Mouse (Mus musculus) neural tube, embryonic 13.5 days (tissue): ENCODE data around the gene Sars. TPM values are rescaled to one million over a fixed set of nuclear protein-coding genes. Genes with fewer than 3 reads are reported as not detected.

Experiments
- ATAC-seq: fragments of 200-750 bp; cut with Nextera tagmentation; 2 replicates; pipeline ENCODE4 v1.8.0; 2017; ENCODE audit warnings: low read depth, mild to moderate bottlenecking, moderate TSS enrichment, moderate library complexity
- H3K27ac ChIP-seq: fragments of 300-500 bp; sonication (generic); replicated peaks from 2 replicates; pipeline ENCODE4 v1.5.1; 2015; ENCODE audit warnings: moderate library complexity, mild to moderate bottlenecking, inconsistent platforms
- H3K27me3 ChIP-seq: fragments of 300-500 bp; sonication (generic); 2 replicates; pipeline ENCODE4 v1.6.1; 2015; ENCODE audit warnings: mild to moderate bottlenecking, inconsistent platforms
- H3K36me3 ChIP-seq: fragments of 300-500 bp; sonication (generic); 2 replicates; pipeline ENCODE4 v1.6.1; 2015; ENCODE audit warnings: mild to moderate bottlenecking, inconsistent platforms
- H3K4me1 ChIP-seq: fragments of 300-500 bp; sonication (generic); replicated peaks from 2 replicates; pipeline ENCODE4 v1.6.1; 2015; ENCODE audit warnings: inconsistent platforms
- H3K4me2 ChIP-seq: fragments of 300-500 bp; sonication (generic); 2 replicates; pipeline ENCODE4 v1.6.1; 2015; ENCODE audit warnings: inconsistent platforms, mild to moderate bottlenecking, moderate library complexity
- H3K4me3 ChIP-seq: fragments of 300-500 bp; sonication (generic); 2 replicates; pipeline ENCODE4 v1.5.1; 2015; ENCODE audit warnings: mild to moderate bottlenecking, inconsistent platforms
- H3K9ac ChIP-seq: fragments of 300-500 bp; sonication (generic); 2 replicates; pipeline ENCODE4 v1.6.1; 2015; ENCODE audit warnings: moderate library complexity, mild to moderate bottlenecking, inconsistent platforms
- H3K9me3 ChIP-seq: fragments of 300-500 bp; sonication (generic); 2 replicates; pipeline ENCODE4 v1.6.1; 2016; ENCODE audit warnings: inconsistent platforms
- WGBS: fragments of 180-500 bp; shearing (Covaris S2); methylation state at CpG from one replicate; pipeline ENCODE4 v1.1.7; 2015; 5-methylcytosine and 5-hydroxymethylcytosine counted together
- polyA plus RNA-seq: library from polyadenylated mRNA; unstranded; fragments of >200 nt; fragmentation: Nextera tagmentation; extraction: Ambion mirVana; gene quantifications from 2 replicates; pipeline ENCODE4 v1.2.1, GENCODE M21; 2015

Sars gene
- polyA plus RNA-seq, 1 experiment from 2014 or later: 210 TPM

DNA sequence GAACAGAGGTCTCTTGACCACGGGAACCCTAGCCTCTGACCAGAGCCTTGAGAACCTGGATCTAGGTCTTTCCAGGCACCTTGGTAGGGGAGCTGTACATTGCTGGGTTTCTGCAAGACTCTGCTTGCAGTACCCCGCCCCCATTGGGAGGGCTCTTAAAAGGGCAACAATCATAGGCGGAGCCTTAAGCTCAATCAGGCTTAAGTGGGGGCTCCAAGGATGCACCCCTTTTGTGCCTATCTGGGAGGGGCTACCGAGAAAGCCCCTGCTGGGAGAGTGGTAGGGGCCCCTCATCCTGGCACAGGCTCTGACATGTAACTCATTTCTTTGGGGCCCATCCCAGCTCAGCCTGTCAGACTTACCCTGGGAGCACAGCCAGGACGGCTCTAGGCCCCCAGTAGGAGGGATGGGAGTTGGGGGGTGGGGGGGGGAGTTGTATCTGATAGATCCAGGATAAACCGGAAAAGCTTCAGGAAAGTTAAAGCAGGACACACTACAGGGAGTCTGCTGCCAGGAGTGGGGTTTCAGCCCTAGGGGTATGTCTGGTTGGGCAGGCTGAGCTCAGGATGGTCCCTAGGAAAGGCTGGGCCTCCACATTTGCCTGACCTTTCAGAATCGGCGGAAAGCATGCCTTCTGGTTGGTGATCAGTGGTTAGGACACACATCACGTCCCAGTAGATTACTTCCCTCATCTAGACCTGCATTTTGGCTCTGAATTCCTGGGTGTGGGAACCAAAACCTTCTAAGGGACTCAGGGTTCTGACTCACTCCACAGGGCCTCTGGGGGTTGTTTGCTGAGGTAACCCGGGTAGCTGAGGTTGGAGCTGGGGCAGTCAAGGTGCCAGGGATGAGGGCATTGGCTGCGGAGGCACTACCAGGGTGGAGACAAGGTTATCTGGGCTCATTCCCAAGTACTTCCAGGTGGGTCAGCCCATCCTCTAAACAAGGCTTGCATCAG lies 20.9 kb downstream of the Sars start:
- no peaks in the 10 kb centered on the region for H3K9me3 ChIP-seq
- peaks cover 42% of the 10 kb centered on the region for H3K36me3 ChIP-seq
- peak overlapping the region; percentile 68 for H3K9ac ChIP-seq
- H3K4me3 ChIP-seq: peak overlapping the region; percentile 25
- peak overlapping the region; percentile 81 for H3K27ac ChIP-seq
- ATAC-seq: peak; percentile 83
- peak overlapping the region; percentile 54 for H3K4me2 ChIP-seq
- H3K4me1 ChIP-seq: peaks cover 54% of the 10 kb centered on the region
- 19% methylated on average over 11 of the region's 11 CpGs for WGBS
- no peaks in the 10 kb centered on the region for H3K27me3 ChIP-seq

- Histone ChIP-seq H3K9ac (peak overlapping the region; percentile 68), H3K4me2 (peak overlapping the region; percentile 54), H3K27me3 (no peaks in the 10 kb centered on the region), H3K4me1 (peaks cover 50% of the 10 kb centered on the region), H3K36me3 (peaks cover 30% of the 10 kb centered on the region), H3K27ac (peak overlapping the region; percentile 81), H3K4me3 (no peak overlapping the region), H3K9me3 (no peaks in the 10 kb centered on the region)
- 34% methylated on average over 6 of the region's 6 CpGs for WGBS
- ATAC-seq: no peak
Measured at GRCm38 (mm10) chr3:108423006-108423405, 22.0 kb downstream of the Sars start.

- WGBS: under 1% methylated on average over 48 of the region's 48 CpGs
- peak; percentile 83 for ATAC-seq
- peaks cover 46% of the 10 kb centered on the region for H3K4me1 ChIP-seq
- H3K4me3 ChIP-seq: peak overlapping the region; percentile 93
- H3K9me3 ChIP-seq: no peaks in the 10 kb centered on the region
- H3K4me2 ChIP-seq: peak overlapping the region; percentile 93
- H3K36me3 ChIP-seq: peaks cover 28% of the 10 kb centered on the region
- H3K27ac ChIP-seq: peak overlapping the region; percentile 96
- peak overlapping the region; percentile 98 for H3K9ac ChIP-seq
- H3K27me3 ChIP-seq: no peaks in the 10 kb centered on the region
Measured at GRCm38 (mm10) chr3:108415831-108416223, 29.2 kb downstream of the Sars start.

DNA sequence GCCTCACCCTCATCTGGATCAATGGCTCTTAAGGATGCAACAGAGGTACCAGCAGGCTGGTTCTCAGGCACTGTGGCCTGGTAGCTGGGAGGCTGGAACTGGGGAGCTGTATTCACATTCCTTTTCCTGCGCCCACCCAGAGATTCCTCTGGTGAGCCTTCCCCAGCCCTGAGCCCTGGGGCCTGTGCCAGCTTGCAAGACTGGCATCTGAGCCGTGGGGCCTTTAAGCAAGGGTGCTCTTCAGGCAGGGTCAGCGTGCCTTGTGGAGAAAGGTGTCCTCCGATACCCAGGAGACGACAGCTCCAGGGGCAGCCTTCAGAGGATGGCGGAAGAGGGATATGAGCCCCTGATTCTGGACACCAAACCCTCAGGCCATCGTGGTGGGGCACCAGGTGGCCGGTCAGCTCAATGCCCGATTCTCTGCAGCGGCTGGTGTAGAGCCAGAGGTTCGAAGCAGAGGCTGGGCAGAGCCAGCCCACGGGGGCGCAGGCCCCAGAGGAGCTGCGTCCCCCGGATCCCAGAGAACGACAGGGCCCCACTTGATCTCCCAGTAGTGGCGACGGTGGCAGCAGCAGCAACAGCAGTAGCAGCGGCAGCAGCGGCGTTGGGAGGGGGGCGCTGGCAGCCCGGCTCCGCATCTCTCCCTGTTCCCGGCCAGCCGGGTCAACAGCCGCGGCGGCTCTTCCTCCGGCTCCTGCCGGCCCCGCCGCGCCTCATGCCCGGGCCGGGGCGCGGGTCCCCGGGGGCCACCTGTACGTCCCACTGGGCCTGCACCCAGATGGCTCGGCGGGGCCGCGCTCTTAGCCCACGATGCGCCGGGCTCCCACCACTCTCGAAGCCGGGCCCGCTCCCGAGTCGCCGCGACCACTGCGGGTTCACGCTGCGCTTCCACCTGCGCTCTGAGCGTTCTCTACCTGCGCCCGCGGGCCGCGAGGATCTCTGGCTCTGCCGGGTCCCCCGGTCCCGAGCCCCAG lies 29.9 kb downstream of the Sars start, which contains the start of gene Celsr2:
Gene Celsr2, minus strand, starts transcription at position 696 of the 974 bp plus-strand sequence.
- H3K4me2 ChIP-seq: peak within 1 kb of the TSS; percentile 93
- no peaks in the 10 kb centered on the region for H3K27me3 ChIP-seq
- 4% methylated on average over 62 of the region's 67 CpGs for WGBS
- H3K9ac ChIP-seq: peak within 1 kb of the TSS; percentile 98
- ATAC-seq: peak; percentile 45
- H3K27ac ChIP-seq: peak within 1 kb of the TSS; percentile 96
- H3K4me1 ChIP-seq: peaks cover 53% of the 10 kb centered on the region
- H3K4me3 ChIP-seq: peak within 1 kb of the TSS; percentile 93
- peaks cover 28% of the 10 kb centered on the region for H3K36me3 ChIP-seq
- H3K9me3 ChIP-seq: no peaks in the 10 kb centered on the region

DNA sequence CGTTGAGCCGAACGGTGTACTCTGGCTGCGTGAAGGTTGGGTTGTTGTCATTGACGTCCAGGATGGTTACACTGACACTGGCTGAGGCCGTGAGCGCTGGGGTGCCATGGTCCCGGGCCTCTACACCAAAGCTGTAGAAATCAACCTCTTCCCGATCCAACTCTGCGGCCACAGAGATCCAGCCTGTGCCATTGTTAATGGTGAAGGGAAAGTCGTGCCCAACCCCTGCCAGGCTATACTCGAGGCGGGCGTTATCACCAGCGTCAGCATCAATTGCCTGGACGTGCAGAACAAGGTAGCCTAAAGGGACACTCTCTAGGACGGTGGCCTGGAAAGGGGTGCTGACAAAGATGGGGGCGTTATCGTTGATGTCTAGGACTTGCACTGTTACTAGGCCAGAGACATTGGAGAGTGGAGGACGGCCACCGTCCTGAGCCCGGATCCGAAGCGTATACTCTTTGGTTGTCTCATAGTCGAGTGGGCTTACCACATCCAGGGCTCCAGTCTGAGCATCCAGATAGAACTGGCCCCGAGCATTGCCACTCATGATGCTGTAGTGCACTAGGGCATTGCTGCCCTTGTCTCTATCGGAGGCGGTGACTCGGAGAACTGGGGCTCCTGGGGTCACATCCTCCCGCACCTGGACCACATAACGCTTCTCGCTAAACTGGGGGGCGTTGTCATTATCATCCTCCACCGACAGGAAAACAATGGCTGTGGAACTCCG lies 31.2 kb downstream of the Sars start:
- Histone ChIP-seq H3K4me1 (peaks cover 66% of the 10 kb centered on the region), H3K27ac (no peak overlapping the region), H3K27me3 (no peaks in the 10 kb centered on the region), H3K4me3 (peak overlapping the region; percentile 93), H3K36me3 (peaks cover 34% of the 10 kb centered on the region), H3K9ac (no peak overlapping the region), H3K4me2 (peak overlapping the region; percentile 93), H3K9me3 (no peaks in the 10 kb centered on the region)
- WGBS: 97% methylated on average over 35 of the region's 35 CpGs
- no peak for ATAC-seq

DNA sequence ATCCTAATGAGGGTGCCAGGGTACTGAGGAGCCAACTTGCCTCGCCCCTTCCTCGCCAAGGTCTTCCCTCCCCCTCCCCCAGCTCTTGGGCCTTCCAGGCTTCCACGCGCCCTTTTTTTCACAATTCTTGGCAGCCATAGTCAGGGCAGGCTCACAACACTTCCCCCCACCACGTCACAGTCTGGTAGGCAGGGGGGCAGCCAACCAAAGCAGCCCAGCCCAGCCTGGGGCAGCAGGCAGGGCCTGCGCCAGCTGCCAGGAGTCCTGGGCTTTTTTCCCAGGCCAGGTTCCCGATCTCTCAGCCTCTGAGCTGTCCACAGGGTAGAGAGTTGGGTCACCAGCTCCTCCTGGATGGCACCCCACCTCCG lies 33.3 kb downstream of the Sars start:
- WGBS: 27% methylated on average over 8 of the region's 8 CpGs
- Histone ChIP-seq H3K9ac (peak overlapping the region; percentile 86), H3K36me3 (peaks cover 41% of the 10 kb centered on the region), H3K27ac (peak overlapping the region; percentile 96), H3K4me3 (peak overlapping the region; percentile 46), H3K27me3 (no peaks in the 10 kb centered on the region), H3K4me1 (peaks cover 87% of the 10 kb centered on the region), H3K9me3 (no peaks in the 10 kb centered on the region), H3K4me2 (peak overlapping the region; percentile 72)
- ATAC-seq: peak; percentile 51

DNA sequence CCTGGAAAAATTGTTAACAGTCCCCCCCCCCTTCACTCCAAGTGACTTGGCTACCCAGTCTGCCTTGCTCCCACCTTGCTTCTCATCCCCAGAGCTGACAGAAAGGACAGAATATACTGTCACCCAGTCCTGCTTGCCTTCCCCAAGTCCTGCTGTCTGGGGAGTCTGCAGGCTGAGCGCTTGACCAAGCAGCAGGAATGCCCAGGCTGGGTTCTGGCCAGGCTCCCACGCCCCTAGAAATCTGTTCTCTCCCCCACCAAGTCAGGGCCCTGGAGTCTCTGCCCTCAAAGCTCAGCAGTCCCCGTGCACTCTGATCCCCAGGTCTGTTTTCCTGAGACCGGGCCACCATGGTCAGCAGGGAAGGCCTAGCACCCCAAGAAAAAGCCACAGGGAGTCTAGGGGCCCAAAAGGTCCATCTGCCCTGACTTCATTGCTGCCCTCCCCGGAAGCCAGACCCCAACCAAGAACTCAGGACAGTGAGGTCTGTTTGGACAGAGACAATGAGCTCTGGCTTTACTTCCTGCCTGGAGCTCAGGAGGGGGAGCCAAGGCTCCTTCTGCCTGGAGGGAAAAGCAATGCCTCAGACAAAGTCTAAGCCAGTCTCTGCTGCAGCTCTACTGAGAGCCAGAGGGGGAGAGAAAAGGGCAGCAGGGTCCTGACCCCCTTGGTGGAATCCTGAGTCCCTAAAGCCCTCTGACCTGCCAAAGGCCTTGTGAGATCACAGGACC lies 33.8 kb downstream of the Sars start:
- Histone ChIP-seq H3K4me3 (peak overlapping the region; percentile 46), H3K4me2 (peak overlapping the region; percentile 72), H3K9me3 (no peaks in the 10 kb centered on the region), H3K4me1 (peaks cover 90% of the 10 kb centered on the region), H3K27ac (peak overlapping the region; percentile 96), H3K27me3 (no peaks in the 10 kb centered on the region), H3K36me3 (peaks cover 47% of the 10 kb centered on the region), H3K9ac (peak overlapping the region; percentile 86)
- no peak; the same call in 1 of the 2 replicates for ATAC-seq
- WGBS: 24% methylated on average over 5 of the region's 5 CpGs

DNA sequence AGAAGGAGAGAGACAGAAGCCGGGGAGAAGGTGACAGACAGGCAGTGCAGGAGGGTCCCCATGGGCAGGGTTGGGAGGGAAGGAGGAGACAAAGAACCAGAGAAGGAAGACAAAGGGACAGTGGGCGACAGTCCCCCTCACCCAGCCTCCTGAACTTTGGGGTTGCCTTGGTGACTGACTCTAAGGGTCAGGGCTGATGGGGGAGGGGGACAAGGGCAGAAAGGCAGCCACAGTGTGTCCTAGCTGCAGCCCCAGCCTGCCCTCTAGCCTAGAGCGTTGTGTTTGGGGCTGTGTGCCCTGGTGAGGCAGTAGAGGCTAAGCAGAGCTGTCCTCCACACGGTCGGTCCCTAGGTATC lies 34.7 kb downstream of the Sars start:
- peaks cover 54% of the 10 kb centered on the region for H3K36me3 ChIP-seq
- H3K4me1 ChIP-seq: peaks cover 96% of the 10 kb centered on the region
- H3K9ac ChIP-seq: peak overlapping the region; percentile 86
- ATAC-seq: peak; percentile 20
- peak overlapping the region; percentile 46 for H3K4me3 ChIP-seq
- H3K27me3 ChIP-seq: no peaks in the 10 kb centered on the region
- 8% methylated on average over 5 of the region's 5 CpGs for WGBS
- H3K27ac ChIP-seq: peak overlapping the region; percentile 96
- no peaks in the 10 kb centered on the region for H3K9me3 ChIP-seq
- H3K4me2 ChIP-seq: peak overlapping the region; percentile 72

- peak overlapping the region; percentile 86 for H3K9ac ChIP-seq
- H3K4me2 ChIP-seq: peak overlapping the region; percentile 72
- no peaks in the 10 kb centered on the region for H3K9me3 ChIP-seq
- WGBS: 10% methylated on average over 8 of the region's 8 CpGs
- H3K4me3 ChIP-seq: peak overlapping the region; percentile 46
- no peaks in the 10 kb centered on the region for H3K27me3 ChIP-seq
- H3K4me1 ChIP-seq: peaks cover 96% of the 10 kb centered on the region
- peaks cover 60% of the 10 kb centered on the region for H3K36me3 ChIP-seq
- peak overlapping the region; percentile 96 for H3K27ac ChIP-seq
- ATAC-seq: peak; percentile 0
Measured at GRCm38 (mm10) chr3:108409656-108410358, 35.2 kb downstream of the Sars start.

- Histone ChIP-seq H3K36me3 (peaks cover 62% of the 10 kb centered on the region), H3K27me3 (no peaks in the 10 kb centered on the region), H3K9ac (peak overlapping the region; percentile 41), H3K4me3 (0 out of 2 replicates have a peak overlapping the region, but pooled peaks have one; percentile 4), H3K4me2 (peak overlapping the region; percentile 72), H3K4me1 (peaks cover 85% of the 10 kb centered on the region), H3K9me3 (no peaks in the 10 kb centered on the region), H3K27ac (no peak overlapping the region; the same call in 1 of the 2 replicates)
- ATAC-seq: no peak
- 85% methylated on average over 8 of the region's 8 CpGs for WGBS
Measured at GRCm38 (mm10) chr3:108408517-108409008, 36.4 kb downstream of the Sars start.
